Comparison of ENCODE assay signal across 40 mouse cellular contexts in genomic region chr1:38882746-38883145, GRCm38 (mm10). TPM values are rescaled to one million over a fixed set of nuclear protein-coding genes. Genes with fewer than 3 reads are reported as not detected.
"Had no signal": no experiment of that assay in that cellular context is flagged by ENCODE, and none has a peak within 500 bp of the region (broad histone marks: within the 10 kb centered on the region; RNA-seq: fewer than 3 reads in every experiment).

No protein-coding gene starts in this region.

- H3K4me2 ChIP-seq: hindbrain, embryonic 13.5 days; hindbrain, embryonic 15.5 days; kidney, embryonic 15.5 days; limb, embryonic 13.5 days; limb, embryonic 15.5 days; liver, embryonic 12.5 days had no signal

- H3K9me3 ChIP-seq: heart, embryonic 10.5 days; hindbrain, embryonic 13.5 days; hindbrain, embryonic 15.5 days; kidney, embryonic 15.5 days; limb, embryonic 13.5 days; limb, embryonic 15.5 days; liver, embryonic 12.5 days had no signal

- H3K27me3 ChIP-seq: hindbrain, embryonic 13.5 days; hindbrain, embryonic 15.5 days; kidney, embryonic 15.5 days; limb, embryonic 13.5 days; limb, embryonic 15.5 days; liver, embryonic 12.5 days had no signal

- H3K4me1 ChIP-seq: hindbrain, embryonic 15.5 days; liver, embryonic 12.5 days had no signal

- H3K4me3 ChIP-seq: heart, embryonic 10.5 days; hindbrain, embryonic 13.5 days; hindbrain, embryonic 15.5 days; kidney, embryonic 15.5 days; limb, embryonic 13.5 days; limb, embryonic 15.5 days; liver, embryonic 12.5 days had no signal

- H3K9ac ChIP-seq: forebrain, postnatal 0 days; hindbrain, embryonic 13.5 days; hindbrain, embryonic 15.5 days; kidney, embryonic 15.5 days; limb, embryonic 13.5 days; limb, embryonic 15.5 days; liver, embryonic 12.5 days; liver, embryonic 14.5 days had no signal

- DNase-seq: forebrain, postnatal 0 days; gastrocnemius, postnatal 14 days; gastrocnemius, postnatal 36 days; heart, adult 18-20 months; heart, postnatal 10 days; kidney, adult 11 months; kidney, adult 2 months; kidney, adult 9 months; kidney, postnatal 14 days; kidney, postnatal 36 days; layer of hippocampus, adult 9-11 months; layer of hippocampus, postnatal 36 days; left cerebral cortex, postnatal 4 days had no signal

- ATAC-seq: forebrain, postnatal 0 days; hindbrain, postnatal 0 days; intestine, embryonic 16.5 days; liver, embryonic 12.5 days had no signal

- H3K27ac ChIP-seq: heart, embryonic 10.5 days; hindbrain, embryonic 13.5 days; hindbrain, embryonic 15.5 days; hindbrain, postnatal 0 days; kidney, embryonic 15.5 days; kidney, postnatal 0 days; limb, embryonic 13.5 days; limb, embryonic 15.5 days; liver, embryonic 12.5 days; liver, embryonic 14.5 days had no signal

- H3K36me3 ChIP-seq: heart, embryonic 10.5 days; kidney, embryonic 15.5 days; limb, embryonic 15.5 days; liver, embryonic 12.5 days had no signal

RNA-seq across cellular contexts. Expression of gene Lonrf2, which starts 46.2 kb away (rescaled TPM):
- total RNA-seq: liver, adult 2 months had no signal
- polyA plus RNA-seq: liver, adult 2 months had no signal

RNA-seq across cellular contexts. Expression of gene Nms, which starts 56.2 kb away (rescaled TPM):
- total RNA-seq: gastrocnemius, adult 18-20 months; gastrocnemius, adult 8-10 months; gastrocnemius, postnatal 14 days; gastrocnemius, postnatal 36 days; heart, adult 18-20 months; heart, postnatal 10 days; hematopoietic stem cell, adult 5-6 weeks; layer of hippocampus, adult 18-20 months; layer of hippocampus, adult 8-10 months; layer of hippocampus, postnatal 14 days; layer of hippocampus, postnatal 36 days; left cerebral cortex, adult 18-20 months; left cerebral cortex, adult 8-10 months; left cerebral cortex, postnatal 10 days; left cerebral cortex, postnatal 25 days; left cerebral cortex, postnatal 4 days; liver, adult 2 months had no signal
- polyA plus RNA-seq: gonadal fat pad, adult 2 months; heart, embryonic 10.5 days; heart, embryonic 16.5 days; intestine, embryonic 14.5 days; intestine, embryonic 16.5 days; kidney, adult 2 months; kidney, embryonic 15.5 days; kidney, postnatal 0 days; large intestine, adult 2 months; limb, embryonic 11.5 days; limb, embryonic 13.5 days; limb, embryonic 15.5 days; liver, adult 2 months; liver, embryonic 12.5 days; liver, embryonic 14.5 days had no signal
